Mouse (Mus musculus) liver, adult (tissue): ENCODE measurements at regions not wholly inside any gene's neighbourhood (a gene's known extent, or its start where the extent isn't known, plus 50 kb on each side); places are given as distances from the start of the nearest gene placed in this dataset.

Source experiments
- GATA4 ChIP-seq: IDR thresholded peaks from 2 replicates; pipeline ENCODE4 v1.6.1; 2014; ENCODE audit warnings: mild to moderate bottlenecking, low read length; ENCODE audit not compliant: insufficient replicate concordance

DNA sequence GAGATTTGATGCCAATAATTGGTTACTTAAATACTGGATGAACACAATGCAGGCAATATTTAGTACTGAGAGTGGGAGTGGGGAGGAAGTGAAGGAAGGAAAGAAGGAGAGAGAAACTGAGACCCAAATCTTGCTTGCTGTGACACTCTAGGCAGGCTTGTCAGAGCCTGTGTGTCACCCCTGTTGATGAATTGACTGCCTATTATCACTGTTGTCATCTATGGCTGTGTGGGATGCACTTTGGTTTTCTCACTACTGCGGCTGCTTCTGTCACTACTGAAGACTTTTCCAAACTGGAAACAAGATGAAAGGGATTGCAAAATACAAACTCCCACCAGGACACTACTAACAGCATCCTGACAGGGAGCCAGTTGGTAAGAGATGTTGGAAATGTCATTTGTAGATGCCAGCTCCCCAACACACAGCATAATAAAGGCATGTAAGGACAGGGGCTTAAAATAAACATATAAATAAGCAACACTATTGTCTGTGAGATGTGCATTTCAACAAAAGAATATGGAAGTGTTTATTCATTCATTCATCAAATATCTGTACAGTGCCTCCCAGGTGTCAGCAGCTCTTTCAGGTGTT lies 207.0 kb upstream of the Ufl1 start:
- no peak for TF ChIP-seq GATA4

DNA sequence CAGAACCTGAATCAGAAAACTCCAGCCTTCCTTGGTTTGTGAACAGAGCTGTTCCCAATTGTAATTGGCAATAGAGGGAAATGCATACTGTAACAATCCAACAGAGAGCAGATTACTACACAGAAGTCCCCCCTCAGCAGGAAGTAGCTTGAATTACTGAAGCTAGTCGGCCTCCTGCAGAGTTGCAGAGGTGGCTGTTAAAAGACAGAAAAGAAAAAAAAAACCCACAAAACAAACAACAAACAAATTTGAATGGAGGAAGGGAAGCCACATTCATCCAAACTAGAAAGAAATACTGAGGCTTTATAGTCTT lies 202.0 kb upstream of the Ufl1 start:
- no peak for TF ChIP-seq GATA4

DNA sequence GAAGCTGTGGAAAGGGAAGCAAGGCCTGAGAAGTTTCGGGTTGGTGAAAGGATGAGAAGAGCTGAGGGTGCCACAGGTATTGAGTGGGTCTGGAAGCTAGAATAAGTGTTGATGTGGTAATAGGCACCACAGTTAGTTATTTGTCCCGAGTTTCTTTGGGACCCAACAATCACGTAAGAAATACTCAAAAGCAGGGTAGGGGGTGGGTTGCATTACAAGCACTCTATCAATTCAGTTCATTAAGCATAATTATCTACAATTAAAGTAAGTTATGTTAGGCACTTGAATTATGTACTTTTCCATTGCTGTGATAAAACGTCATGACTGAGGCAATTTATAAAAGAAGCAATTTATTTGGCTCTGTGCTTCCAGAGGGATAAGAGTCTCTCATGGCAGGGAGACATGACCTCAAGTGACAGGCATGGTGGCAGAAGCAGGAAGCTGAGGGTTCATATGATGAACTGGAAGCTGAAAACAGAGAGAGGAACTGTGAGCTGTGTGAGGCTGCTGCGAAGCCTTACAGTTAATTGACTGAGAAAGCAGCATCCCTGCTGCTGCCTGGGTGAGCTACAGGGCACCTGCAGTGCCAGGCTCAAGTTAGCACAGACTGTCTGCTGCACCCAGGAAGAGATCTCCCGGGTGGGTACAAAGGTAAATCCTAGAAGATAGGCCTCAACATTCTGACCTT lies 201.5 kb upstream of the Ufl1 start:
- no peak for TF ChIP-seq GATA4

DNA sequence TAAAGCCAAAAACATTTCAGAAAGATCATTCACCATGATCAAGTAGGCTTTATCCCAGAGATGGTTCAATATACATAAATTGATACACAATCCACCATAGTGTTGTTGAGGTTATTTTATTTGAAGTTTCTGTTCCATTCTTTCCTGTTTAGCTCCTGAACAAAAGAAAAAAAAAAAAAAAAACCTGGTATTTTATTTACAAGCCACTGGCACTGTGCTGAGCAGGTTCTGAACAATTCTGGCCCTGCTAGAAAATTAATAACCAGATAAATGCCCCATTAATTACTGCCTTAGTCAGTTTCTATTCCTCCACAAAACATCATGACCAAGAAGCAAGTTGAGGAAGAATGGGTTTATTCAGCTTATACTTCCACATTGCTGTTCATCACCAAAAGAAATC lies 191.4 kb upstream of the Ufl1 start:
- no peak for TF ChIP-seq GATA4

DNA sequence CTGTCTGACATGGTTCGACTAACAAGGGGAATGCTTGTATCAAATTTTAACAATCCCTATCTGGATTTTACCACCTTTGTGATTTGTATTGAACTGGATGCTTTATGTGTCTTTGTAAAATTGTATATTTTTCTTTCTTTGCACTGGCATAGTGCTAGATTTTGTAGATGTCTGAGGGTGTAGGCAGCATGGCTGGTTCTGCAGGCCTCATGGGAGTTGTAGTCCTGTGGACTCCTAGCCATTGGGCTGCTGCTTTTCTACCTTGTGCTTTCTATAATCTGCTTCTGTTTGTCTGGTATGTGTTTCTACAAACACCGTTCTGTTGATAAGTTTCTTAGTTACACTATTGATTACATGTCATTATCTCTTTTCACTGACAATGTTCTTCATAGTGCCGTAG lies 184.9 kb upstream of the Ufl1 start:
- no peak for TF ChIP-seq GATA4

DNA sequence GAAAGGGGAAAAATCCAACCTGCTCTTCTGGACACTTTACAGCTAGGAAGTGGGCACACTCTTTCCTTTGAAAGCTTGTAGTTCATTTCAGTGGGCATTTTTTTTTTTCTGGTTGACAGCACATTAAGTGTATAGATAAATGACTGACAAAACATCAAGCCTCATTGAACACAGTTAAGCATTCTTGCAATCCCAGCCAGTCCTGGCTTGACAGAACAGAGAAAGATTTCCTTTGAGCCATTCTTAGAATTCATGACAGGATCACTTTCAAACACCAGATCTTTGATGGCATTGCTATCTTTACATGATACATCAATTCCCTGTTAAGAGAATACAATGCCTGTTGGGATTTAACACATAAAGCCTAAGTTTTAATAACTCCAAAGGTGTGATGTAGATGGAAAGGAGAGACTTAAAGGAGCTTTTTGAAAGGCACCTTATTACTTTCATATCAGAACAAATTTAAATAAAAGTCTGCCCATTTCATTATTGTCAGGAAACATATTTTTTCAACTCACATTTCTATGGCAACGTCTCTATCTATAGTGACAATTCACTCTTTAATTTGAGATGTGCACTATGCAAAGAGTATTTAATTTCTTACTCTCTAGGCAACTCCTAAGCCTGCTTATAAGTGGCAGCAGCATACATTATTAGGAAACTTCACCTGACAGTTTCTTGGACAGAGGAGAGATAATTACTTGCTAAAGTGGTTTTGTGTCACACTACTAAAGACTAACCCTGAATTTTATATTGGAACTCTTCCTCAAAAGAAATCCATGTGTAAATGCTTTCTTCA lies 183.4 kb upstream of the Ufl1 start:
- no peak for TF ChIP-seq GATA4

DNA sequence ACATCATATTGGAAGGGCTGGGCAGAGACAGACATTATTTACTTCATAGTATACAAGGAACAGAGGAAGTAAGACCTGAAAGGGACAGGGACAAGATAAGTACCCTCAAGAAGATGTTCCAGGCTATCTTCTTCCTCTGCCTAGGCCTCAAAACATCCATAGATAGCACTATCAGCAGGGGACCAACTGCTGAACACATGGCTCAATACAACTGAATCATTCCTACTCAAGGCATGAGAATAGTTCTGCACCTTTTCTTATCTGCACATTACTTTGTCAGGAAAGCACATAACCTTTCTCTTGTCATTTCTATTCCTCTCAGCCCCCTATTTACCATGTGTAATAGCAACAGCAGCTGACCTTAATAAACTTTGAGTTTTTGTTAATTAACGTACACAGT lies 182.4 kb upstream of the Ufl1 start:
- no peak for TF ChIP-seq GATA4

DNA sequence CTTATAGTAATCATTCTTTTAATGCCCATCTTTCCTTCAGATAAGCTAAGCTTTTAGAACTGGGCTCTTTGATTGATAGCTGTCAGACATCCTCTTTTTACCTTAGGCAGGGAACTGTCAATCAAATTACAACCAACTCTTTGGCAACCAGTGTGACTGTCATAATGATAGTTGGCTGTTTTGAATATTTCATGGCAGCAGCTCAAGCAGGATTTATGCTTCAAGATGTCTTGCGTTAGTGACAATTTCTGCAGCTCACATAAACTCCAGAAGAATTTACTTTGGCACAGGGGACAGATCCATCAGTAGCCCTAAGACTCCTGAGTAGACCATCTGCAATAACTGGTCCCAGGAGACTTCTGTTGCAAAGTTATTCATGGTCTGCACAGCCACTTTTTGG lies 178.5 kb upstream of the Ufl1 start:
- no peak for TF ChIP-seq GATA4

DNA sequence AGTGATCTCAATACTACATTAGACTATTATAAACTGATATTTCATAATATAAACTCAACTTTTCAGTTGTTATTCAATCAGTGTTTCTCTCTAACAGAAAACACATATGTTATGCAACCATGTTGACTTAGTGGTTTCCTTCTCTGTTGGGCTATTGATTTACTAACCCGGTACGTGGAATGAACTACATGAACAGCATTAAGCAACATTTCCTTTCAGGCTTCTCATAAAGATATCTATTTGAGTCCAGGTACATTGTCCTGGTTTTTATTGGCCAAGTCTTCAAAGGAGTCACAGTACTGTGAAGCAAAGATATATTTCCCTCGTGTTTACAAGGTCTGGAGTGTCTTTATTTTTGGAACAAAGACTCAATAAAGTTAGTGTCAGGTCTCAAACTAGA lies 173.1 kb upstream of the Ufl1 start:
- no peak for TF ChIP-seq GATA4

DNA sequence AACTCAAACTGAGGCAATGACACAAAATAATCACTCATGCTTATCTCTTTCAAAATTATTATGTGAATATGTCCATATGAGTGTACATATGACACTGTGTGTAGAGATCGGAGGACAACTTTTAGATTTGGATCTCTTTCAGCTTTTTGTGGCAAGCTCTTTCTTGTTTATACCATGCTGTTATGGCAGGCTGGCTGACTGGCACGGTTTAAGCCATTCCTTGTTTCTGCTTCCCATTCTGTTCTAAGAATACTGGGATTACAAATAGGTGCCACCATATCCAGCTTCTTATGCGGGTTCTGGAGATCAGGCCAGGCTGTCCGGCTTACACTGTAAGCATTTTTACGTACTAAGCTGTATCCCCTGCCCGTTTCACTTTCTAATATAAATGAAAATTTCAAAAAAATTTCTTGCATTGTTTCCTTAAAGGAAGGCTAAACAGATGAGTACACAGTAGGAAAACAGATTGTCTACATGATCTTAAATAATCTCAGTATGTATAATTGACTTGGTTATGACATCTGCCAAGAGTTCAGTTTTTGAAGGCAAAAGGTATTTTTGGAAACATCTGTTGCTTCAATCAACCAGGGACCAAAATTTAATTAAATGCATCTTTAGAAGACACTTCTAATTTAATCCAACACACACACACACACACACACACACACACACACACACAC lies 171.6 kb upstream of the Ufl1 start:
- TF ChIP-seq GATA4: no peak

DNA sequence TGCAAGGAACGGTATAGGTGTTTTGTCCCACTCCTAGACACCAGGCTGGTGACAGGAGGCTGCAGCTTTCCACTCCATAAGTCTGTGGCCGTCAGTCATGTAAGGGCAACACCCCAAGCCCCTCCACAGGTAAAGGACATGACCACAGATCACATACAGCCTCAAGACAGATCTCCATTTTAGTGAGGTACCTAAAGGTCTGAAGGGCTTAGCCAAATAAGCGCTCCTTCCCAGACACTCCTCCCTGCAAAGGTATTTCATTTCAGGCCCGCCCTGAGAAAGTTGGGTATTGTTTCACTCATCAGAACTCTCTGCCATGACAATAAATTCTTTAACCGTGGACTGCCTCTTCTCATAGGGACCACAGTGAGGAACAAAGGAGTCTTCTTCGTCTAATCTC lies 170.2 kb upstream of the Ufl1 start:
- no peak for TF ChIP-seq GATA4

DNA sequence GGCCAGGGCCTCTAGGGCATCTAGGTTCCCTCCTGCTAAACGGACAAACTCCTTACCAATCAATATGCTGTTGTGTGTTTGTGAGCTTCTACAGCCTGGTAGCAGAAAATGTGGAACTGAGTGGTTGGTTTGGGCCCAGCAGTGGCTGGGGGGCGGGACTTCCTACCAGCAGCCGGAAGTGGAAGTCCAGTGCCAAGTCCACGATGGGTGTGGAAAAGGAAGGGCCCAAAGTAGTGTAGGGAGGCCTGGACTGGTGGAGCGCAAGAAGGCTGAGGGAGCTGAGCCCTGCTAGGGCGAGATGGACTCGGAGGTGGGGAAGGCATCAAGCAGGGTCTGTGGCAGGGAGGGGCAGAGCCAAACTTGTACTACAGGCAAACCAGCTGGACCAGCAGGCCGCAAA lies 150.6 kb upstream of the Ufl1 start:
- no peak for TF ChIP-seq GATA4

DNA sequence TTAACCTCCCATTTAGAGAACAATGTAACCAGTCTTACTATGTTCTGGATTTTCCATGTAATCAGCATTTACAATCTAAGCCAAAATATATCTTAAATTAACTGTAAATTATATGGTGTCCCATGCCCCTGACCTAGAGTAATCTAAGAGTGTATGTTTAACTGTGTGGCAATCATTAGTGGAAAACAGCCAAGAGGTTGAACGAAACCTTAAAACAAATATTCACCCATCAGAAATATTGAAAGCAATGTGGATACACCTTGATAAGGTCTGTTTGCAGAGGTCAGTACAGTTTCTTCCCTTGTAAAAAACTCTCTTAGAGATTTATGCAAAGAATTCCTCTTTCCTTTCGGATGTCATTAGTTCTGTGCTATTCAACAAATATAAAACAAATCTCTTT lies 134.7 kb upstream of the Ufl1 start:
- TF ChIP-seq GATA4: peak; percentile 71; the same call in 1 of the 2 replicates

DNA sequence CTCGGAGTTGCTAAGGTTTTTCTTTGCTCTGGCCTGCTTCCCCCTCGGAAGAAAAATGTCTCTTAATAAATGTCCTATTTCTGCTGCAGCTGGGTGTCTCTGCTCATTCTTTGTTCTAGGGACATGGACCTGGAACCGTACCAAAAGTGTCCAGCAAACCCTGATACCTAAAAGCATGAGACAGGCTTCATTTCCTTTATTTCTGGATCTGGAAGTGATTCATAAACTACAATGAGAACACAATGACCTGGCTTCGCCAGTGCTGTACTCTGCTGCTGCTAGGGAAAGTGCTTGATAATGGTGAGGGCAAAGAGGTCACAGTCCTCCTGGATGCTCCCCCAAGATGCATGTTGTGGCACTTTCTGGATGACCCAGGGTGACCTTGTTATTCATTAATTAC lies 128.8 kb upstream of the Ufl1 start:
- peak; percentile 74 for TF ChIP-seq GATA4

DNA sequence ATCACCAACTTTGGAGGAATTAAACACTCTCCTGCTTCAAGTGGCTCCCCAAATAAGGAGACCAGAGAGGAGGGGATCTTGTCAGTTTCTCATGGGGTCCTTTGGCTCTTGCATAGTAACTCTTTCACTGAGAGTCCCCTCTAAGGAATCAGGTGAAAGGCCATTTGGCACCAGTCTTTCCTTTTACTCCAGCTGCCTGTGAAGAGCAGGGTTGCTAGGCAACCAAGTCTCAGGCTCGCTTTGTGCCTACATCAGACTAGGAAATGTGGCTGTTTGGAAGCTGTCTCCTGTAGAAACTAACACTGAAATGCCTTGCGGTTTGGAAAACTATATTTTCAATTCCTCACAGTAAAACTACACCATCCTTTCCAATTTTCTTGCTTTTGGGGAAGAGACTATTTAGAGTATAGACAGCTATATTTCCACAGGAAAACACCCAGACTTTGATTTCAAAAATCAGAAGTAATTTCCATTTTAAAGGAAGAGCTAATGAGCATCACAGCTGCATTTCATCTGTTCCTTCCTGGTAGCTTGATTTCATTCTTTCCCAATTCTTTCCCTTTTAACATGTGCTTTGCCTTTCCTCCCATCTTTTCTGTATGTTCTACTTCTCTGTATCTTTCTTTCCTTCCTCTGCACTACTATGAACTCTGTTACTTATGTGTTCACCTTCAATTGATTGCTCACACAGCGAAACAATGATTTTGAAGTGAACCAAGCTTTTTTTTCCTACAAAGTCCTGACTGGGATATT lies 127.3 kb upstream of the Ufl1 start:
- no peak for TF ChIP-seq GATA4
